1 mouse cellular context compared by ENCODE assay signal in the genomic region with DNA sequence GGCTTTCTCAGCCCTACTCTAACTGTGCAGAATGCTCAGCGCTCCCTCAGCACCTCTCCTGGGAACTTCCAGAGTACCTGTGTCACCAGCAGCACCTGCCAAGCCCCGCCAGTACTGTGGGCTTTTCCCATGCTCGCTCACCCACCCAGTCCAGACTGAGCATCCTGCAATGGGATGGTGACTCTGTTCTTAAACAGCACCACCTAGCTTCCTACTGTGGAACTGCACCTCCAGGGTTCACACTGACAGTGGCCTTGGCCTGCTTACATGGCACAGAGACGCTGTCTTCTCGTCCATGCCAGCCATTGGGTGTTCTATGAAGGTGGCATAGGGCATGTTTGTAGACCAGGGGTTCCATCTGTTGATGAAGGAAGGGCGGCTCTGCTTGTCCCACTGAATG.
A peak's percentile ranks its signal among the peaks of the same experiment; 100 is the strongest.
TF ChIP-seq lines count a peak whose summit lies in the region.

No protein-coding gene starts in this region.

TF ChIP-seq in CH12.LX, 34 proteins besides CTCF, POLR2A, EP300 and RAD21:
- 0 out of 2 replicates have a peak, but pooled peaks have one; percentile 35 for TF ChIP-seq BHLHE40 (IDR thresholded peaks at IDR 0.05; ENCODE audit: low read depth, low read length)
- no peak for TF ChIP-seq ZNF384 (IDR thresholded peaks at IDR 0.05; ENCODE audit: low read depth, low read length)
- TF ChIP-seq SIN3A (IDR thresholded peaks at IDR 0.05; ENCODE audit: low read length): no peak; the same call in 1 of the 2 replicates
- TF ChIP-seq POLR2AphosphoS2 (IDR thresholded peaks at IDR 0.05; ENCODE audit: low read depth, low read length): no peak
- TF ChIP-seq UBTF (IDR thresholded peaks at IDR 0.05; ENCODE audit: low read depth, low read length): no peak
- no peak for TF ChIP-seq ETS1 (conservative IDR thresholded peaks at IDR 0.05; ENCODE audit: low read depth, low read length)
- 0 out of 2 replicates have a peak, but pooled peaks have one; percentile 44 for TF ChIP-seq MYC (IDR thresholded peaks at IDR 0.05; ENCODE audit: low read depth, low read length)
- TF ChIP-seq MAX (IDR thresholded peaks at IDR 0.05; ENCODE audit: low read length): 0 out of 2 replicates have a peak, but pooled peaks have one; percentile 23
- TF ChIP-seq SMC3 (IDR thresholded peaks at IDR 0.05; ENCODE audit: low read depth, low read length): peak; percentile 83
- 0 out of 2 replicates have a peak, but pooled peaks have one; percentile 55 for TF ChIP-seq RCOR1 (conservative IDR thresholded peaks at IDR 0.05; ENCODE audit: low read depth, low read length)
- TF ChIP-seq CHD1 (IDR thresholded peaks at IDR 0.05; ENCODE audit: low read depth, low read length): no peak
- TF ChIP-seq JUND (conservative IDR thresholded peaks at IDR 0.05; ENCODE audit: low read depth, low read length): no peak
- TF ChIP-seq ELF1 (IDR thresholded peaks at IDR 0.05; ENCODE audit: low read depth, low read length): peak; percentile 14; the same call in 1 of the 2 replicates
- TF ChIP-seq MEF2A (IDR thresholded peaks at IDR 0.05; ENCODE audit: borderline replicate concordance, low read depth, low read length): no peak
- TF ChIP-seq ZMIZ1 (IDR thresholded peaks at IDR 0.05; ENCODE audit: low read depth, low read length): no peak
- no peak for TF ChIP-seq ZC3H11A (IDR thresholded peaks at IDR 0.05; ENCODE audit: low read depth, low read length)
- TF ChIP-seq NRF1 (IDR thresholded peaks at IDR 0.05; ENCODE audit: low read depth, low read length): no peak
- TF ChIP-seq CHD2 (IDR thresholded peaks at IDR 0.05; ENCODE audit: low read length): no peak
- TF ChIP-seq NELFE (IDR thresholded peaks at IDR 0.05; ENCODE audit: low read depth, low read length): no peak; the same call in 1 of the 2 replicates
- peak; percentile 35; the same call in 1 of the 2 replicates for TF ChIP-seq IRF4 (IDR thresholded peaks at IDR 0.05; ENCODE audit: low read depth, low read length)
- peak; percentile 47; the same call in 1 of the 2 replicates for TF ChIP-seq TCF12 (IDR thresholded peaks at IDR 0.05; ENCODE audit: low read depth, low read length)
- no peak for TF ChIP-seq KAT2A (IDR thresholded peaks at IDR 0.05; ENCODE audit: insufficient replicate concordance, low read length)
- TF ChIP-seq MAZ (IDR thresholded peaks at IDR 0.05; ENCODE audit: low read depth, low read length): 0 out of 2 replicates have a peak, but pooled peaks have one; percentile 18
TF ChIP-seq in CH12.LX: peak in this region for 9.
